Mouse (Mus musculus): ENCODE data around the gene Gm5065. TPM values are rescaled to one million over a fixed set of nuclear protein-coding genes. Genes with fewer than 3 reads are reported as not detected.

Gene Gm5065
- not detected for polyA plus RNA-seq (2017; shearing (Covaris generic))

DNA sequence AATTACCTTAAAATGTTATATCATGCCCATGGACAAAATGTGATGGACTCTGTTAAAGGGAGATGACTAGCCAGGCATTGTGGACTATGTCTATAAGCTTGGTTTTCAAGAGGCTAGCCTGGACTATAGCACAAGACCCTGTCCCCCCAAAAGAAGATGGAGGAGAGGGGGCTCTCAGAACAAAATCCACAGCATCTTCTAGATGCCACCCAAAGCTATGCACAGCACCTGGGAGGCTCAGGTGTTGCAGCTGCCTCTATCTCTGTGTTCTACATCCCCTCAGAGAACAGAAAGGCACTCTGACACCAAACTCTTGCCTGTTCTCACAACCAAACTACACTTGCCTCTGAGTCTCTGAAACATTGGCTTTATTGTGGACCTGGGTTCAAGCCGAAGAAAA is at the start of gene Gm5065:
Gene Gm5065, plus strand, starts transcription at position 301 of the 400 bp plus-strand sequence.

DNA sequence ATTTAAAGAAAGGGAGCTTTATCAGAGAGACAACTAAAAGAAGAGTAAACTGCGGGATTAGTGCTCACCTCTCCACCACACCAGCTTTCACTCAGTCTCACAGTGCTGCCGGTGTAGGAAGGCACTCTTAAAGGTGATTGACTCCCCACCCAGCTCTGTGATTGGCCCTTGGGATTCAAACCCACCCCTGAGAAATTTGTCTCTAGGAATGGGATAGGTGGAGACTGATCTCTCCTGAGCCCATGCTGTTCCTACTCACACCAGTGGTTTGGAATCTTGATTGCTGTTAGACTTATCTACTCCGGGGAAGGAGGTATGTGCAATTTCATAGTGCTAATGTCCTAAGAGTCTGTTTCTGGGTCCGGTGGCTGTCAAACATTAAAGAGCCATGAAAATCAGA is 598 bp downstream of the Gm5065 start, which contains the start of gene Nlrp2:
Gene Nlrp2, minus strand, starts transcription at position 101 of the 400 bp plus-strand sequence.

Other genes with a start within 250 kb of the Gm5065 start
- not detected for gene Rfpl4, start 233.6 kb upstream of the Gm5065 start, polyA plus RNA-seq (2017; shearing (Covaris generic))
- gene Rasl2-9, start 224.6 kb upstream of the Gm5065 start, polyA plus RNA-seq (2017; shearing (Covaris generic)) = 0.31 TPM
- gene Vmn1r55, start 200.9 kb upstream of the Gm5065 start, polyA plus RNA-seq (2017; shearing (Covaris generic)) = 0.07 TPM
- gene Vmn1r56, start 153.8 kb upstream of the Gm5065 start, polyA plus RNA-seq (2017; shearing (Covaris generic)) = not detected
- not detected for gene Vmn1r57, start 132.0 kb upstream of the Gm5065 start, polyA plus RNA-seq (2017; shearing (Covaris generic))
- not detected for gene Nlrp2, start 498 bp downstream of the Gm5065 start, polyA plus RNA-seq (2017; shearing (Covaris generic))
- gene Vmn1r58, start 62.9 kb downstream of the Gm5065 start, polyA plus RNA-seq (2017; shearing (Covaris generic)) = not detected
- gene Vmn1r59, start 106.2 kb downstream of the Gm5065 start, polyA plus RNA-seq (2017; shearing (Covaris generic)) = 0.07 TPM
- not detected for gene Vmn2r28, start 143.4 kb downstream of the Gm5065 start, polyA plus RNA-seq (2017; shearing (Covaris generic))
- gene Vmn1r60, start 196.8 kb downstream of the Gm5065 start, polyA plus RNA-seq (2017; shearing (Covaris generic)) = not detected